In the genomic region with DNA sequence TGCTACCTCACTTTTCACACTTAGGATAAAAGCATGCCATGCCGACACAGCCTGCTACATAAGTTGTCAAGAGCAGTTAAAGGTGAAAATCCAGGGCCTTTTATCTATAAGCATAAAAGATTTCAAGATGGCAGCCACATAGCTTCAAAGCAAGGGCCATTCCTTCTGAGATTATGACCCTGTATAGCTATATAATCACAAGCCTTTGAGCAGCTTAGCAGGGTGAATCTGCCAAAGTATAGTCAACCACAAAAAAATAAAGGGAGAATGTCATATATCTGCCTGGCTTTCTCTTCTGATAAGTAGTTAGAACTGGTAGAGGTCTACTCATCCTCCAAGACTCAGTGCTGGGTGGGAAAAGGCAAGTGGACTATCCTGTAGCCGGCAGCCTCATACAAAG, we compare ENCODE assay signal across 29 mouse cellular contexts.
"Had no signal": no experiment of that assay in that cellular context is flagged by ENCODE, and none has a peak within 500 bp of the region (broad histone marks: within the 10 kb centered on the region; RNA-seq: fewer than 3 reads in every experiment).

No protein-coding gene starts in this region.

- H3K27ac ChIP-seq: left cerebral cortex, adult 2 months; limb, embryonic 10.5 days; limb, embryonic 12.5 days; limb, embryonic 13.5 days; limb, embryonic 15.5 days; liver, embryonic 12.5 days; liver, embryonic 13.5 days; liver, embryonic 14.5 days; liver, embryonic 15.5 days; lung, embryonic 15.5 days; macrophage; midbrain, embryonic 12.5 days; midbrain, embryonic 13.5 days; neural tube, embryonic 12.5 days had no signal

- DNase-seq: left cerebral cortex, postnatal 4 days; liver; liver, embryonic 13.5 days; liver, postnatal 0 days; lung, adult 18-20 months; lung, adult 2 months; lung, embryonic 14.5 days; lung, postnatal 10 days; lung, postnatal 14 days; lung, postnatal 36 days; lung, postnatal 4 days had no signal

- H3K27me3 ChIP-seq: limb, embryonic 12.5 days; limb, embryonic 13.5 days; limb, embryonic 15.5 days; liver, embryonic 12.5 days; liver, embryonic 13.5 days; liver, embryonic 15.5 days; lung, embryonic 15.5 days; megakaryocyte, embryonic 14.5 days; midbrain, embryonic 12.5 days; midbrain, embryonic 13.5 days; neural tube, embryonic 12.5 days had no signal

- H3K9me3 ChIP-seq: limb, embryonic 10.5 days; limb, embryonic 12.5 days; limb, embryonic 13.5 days; limb, embryonic 15.5 days; liver, embryonic 12.5 days; liver, embryonic 13.5 days; liver, embryonic 15.5 days; lung, embryonic 15.5 days; midbrain, embryonic 12.5 days; midbrain, embryonic 13.5 days; neural tube, embryonic 12.5 days had no signal

- H3K4me3 ChIP-seq: left cerebral cortex, adult 2 months; limb, embryonic 10.5 days; limb, embryonic 12.5 days; limb, embryonic 13.5 days; limb, embryonic 15.5 days; liver, embryonic 12.5 days; liver, embryonic 13.5 days; liver, embryonic 15.5 days; lung, embryonic 15.5 days; megakaryocyte, embryonic 14.5 days; midbrain, embryonic 12.5 days; midbrain, embryonic 13.5 days; myocyte; neural tube, embryonic 12.5 days had no signal

- H3K9ac ChIP-seq: limb, embryonic 12.5 days; limb, embryonic 13.5 days; limb, embryonic 15.5 days; liver, embryonic 12.5 days; liver, embryonic 13.5 days; liver, embryonic 14.5 days; liver, embryonic 15.5 days; liver, postnatal 0 days; lung, embryonic 14.5 days; lung, embryonic 15.5 days; midbrain, embryonic 12.5 days; midbrain, embryonic 13.5 days; neural tube, embryonic 12.5 days had no signal

- ATAC-seq: liver, embryonic 12.5 days; liver, postnatal 0 days; lung, postnatal 0 days; midbrain, embryonic 13.5 days had no signal

- H3K4me2 ChIP-seq: limb, embryonic 12.5 days; limb, embryonic 13.5 days; limb, embryonic 15.5 days; liver, embryonic 11.5 days; liver, embryonic 12.5 days; liver, embryonic 13.5 days; liver, embryonic 15.5 days; lung, embryonic 14.5 days; lung, embryonic 15.5 days; midbrain, embryonic 11.5 days; midbrain, embryonic 12.5 days; midbrain, embryonic 13.5 days; neural tube, embryonic 12.5 days had no signal

- H3K4me1 ChIP-seq: limb, embryonic 10.5 days; limb, embryonic 12.5 days; limb, embryonic 13.5 days; limb, embryonic 15.5 days; liver, embryonic 12.5 days; liver, embryonic 13.5 days; liver, embryonic 15.5 days; lung, embryonic 15.5 days; megakaryocyte, embryonic 14.5 days; midbrain, embryonic 12.5 days; midbrain, embryonic 13.5 days; neural tube, embryonic 12.5 days had no signal

- H3K36me3 ChIP-seq: limb, embryonic 10.5 days; limb, embryonic 12.5 days; limb, embryonic 13.5 days; limb, embryonic 15.5 days; liver, embryonic 12.5 days; liver, embryonic 13.5 days; liver, embryonic 15.5 days; lung, embryonic 15.5 days; midbrain, embryonic 12.5 days; midbrain, embryonic 13.5 days; neural tube, embryonic 12.5 days had no signal
